Mouse (Mus musculus): Measurements from ENCODE around the gene Gas8. TPM values are rescaled to one million over a fixed set of nuclear protein-coding genes. Genes with fewer than 3 reads are reported as not detected.

The Gas8 gene
- 14.9 and 17.2 TPM in 2 replicates for polyA plus RNA-seq (2021; fragmentation: Nextera tagmentation)
- long read RNA-seq, experiment 1, transcript Gas8-201 (11 exons, 1,681 nt): major isoform, 26 of 36 reads
- long read RNA-seq, experiment 1, partial matches to known transcripts: 5 of 36 reads
- long read RNA-seq, experiment 1, other reads (novel, unspliced or antisense): 4 of 36 reads
- long read RNA-seq, experiment 2, transcript Gas8-201 (11 exons, 1,681 nt): major isoform, 66 of 73 reads
- long read RNA-seq, experiment 2, partial matches to known transcripts: 1 of 73 reads
- long read RNA-seq, experiment 2, other reads (novel, unspliced or antisense): 5 of 73 reads

GRCm38 (mm10) chr8:123518667-123519066 is at the start of gene Gas8:
Gene Gas8, plus strand, starts transcription at chr8:123518834.

GRCm38 (mm10) chr8:123477737-123478258 is 40.8 kb upstream of the Gas8 start, which contains the start of gene Afg3l1:
Gene Afg3l1, plus strand, starts transcription at chr8:123477903.

GRCm38 (mm10) chr8:123514781-123515539 is 3.7 kb upstream of the Gas8 start, which contains the start of gene Dbndd1:
Gene Dbndd1, minus strand, starts transcription at chr8:123515463.

Other genes with a start within 250 kb of the Gas8 start
- gene Fanca, start 200.3 kb upstream of the Gas8 start, polyA plus RNA-seq (2021; fragmentation: Nextera tagmentation): 0.63 and 0.97 TPM in 2 replicates
- gene Spire2, start 186.1 kb upstream of the Gas8 start, polyA plus RNA-seq (2021; fragmentation: Nextera tagmentation): 2.0 and 2.2 TPM in 2 replicates
- gene Tcf25, start 145.1 kb upstream of the Gas8 start, polyA plus RNA-seq (2021; fragmentation: Nextera tagmentation): 340 and 366 TPM in 2 replicates
- not detected in 2 replicates for gene Mc1r, start 111.7 kb upstream of the Gas8 start, polyA plus RNA-seq (2021; fragmentation: Nextera tagmentation)
- gene Tubb3, start 107.4 kb upstream of the Gas8 start, polyA plus RNA-seq (2021; fragmentation: Nextera tagmentation): 353 and 392 TPM in 2 replicates
- 12.1 and 12.9 TPM in 2 replicates for gene Def8, start 95.3 kb upstream of the Gas8 start, polyA plus RNA-seq (2021; fragmentation: Nextera tagmentation)
- gene Afg3l1, start 40.9 kb upstream of the Gas8 start, polyA plus RNA-seq (2021; fragmentation: Nextera tagmentation): 5.5 and 6.6 TPM in 2 replicates
- 14.6 and 17.6 TPM in 2 replicates for gene Dbndd1, start 3.4 kb upstream of the Gas8 start, polyA plus RNA-seq (2021; fragmentation: Nextera tagmentation)
- 3.3 TPM in 2 replicates for gene Rhou, start 135.1 kb downstream of the Gas8 start, polyA plus RNA-seq (2021; fragmentation: Nextera tagmentation)

Data from layer of hippocampus, adult 6 months (tissue).